Mouse (Mus musculus): ENCODE data around the gene Ddc. TPM values are rescaled to one million over a fixed set of nuclear protein-coding genes. Genes with fewer than 3 reads are reported as not detected.

Ddc gene
- polyA plus RNA-seq, 1 experiment from 2014 or later = 11.9 TPM

DNA sequence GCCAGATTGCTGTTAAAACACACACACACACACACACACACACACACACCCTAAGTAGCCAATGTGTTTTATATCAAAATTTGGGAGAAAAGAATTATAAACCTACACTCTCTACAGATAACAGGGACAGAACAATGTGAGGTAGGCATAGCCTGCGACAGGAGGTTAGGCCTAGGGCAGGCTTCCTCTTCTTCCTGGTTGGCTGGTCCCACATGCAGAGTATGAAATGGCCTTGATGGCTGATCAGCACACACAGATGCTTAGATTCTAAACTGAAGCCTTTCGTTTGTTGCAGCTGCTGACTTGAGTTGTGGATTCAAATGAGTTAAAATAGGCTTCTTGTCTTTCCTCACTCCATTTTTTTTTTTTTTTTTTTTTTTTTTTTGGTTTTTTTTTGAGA, 120.1 kb downstream of the Ddc start:
- Histone ChIP-seq H3K9me3 (ENCODE audit: control insufficient read depth, low read length) (no peaks in the 10 kb centered on the region), H3K27ac (ENCODE audit: low read depth, low read length) (no peak overlapping the region), H3K4me3 (ENCODE audit: low read length) (no peak overlapping the region), H3K9ac (ENCODE audit: low read depth, low read length) (no peak overlapping the region), H3K27me3 (replicated peaks; ENCODE audit: control insufficient read depth, insufficient read depth, low read length) (no peaks in the 10 kb centered on the region), H3K36me3 (ENCODE audit: control insufficient read depth, insufficient read depth, low read length) (no peaks in the 10 kb centered on the region), H3K4me1 (ENCODE audit: control insufficient read depth, insufficient read depth, low read depth, low read length) (no peaks in the 10 kb centered on the region), H3K4me2 (ENCODE audit: low read length) (no peak overlapping the region)
- WGBS = 92% methylated on average over 2 of the region's 2 CpGs
- no peak for ATAC-seq

- no peaks in the 10 kb centered on the region for H3K27me3 ChIP-seq (replicated peaks; ENCODE audit: control insufficient read depth, insufficient read depth, low read length)
- no peak overlapping the region for H3K4me2 ChIP-seq (ENCODE audit: low read length)
- H3K4me1 ChIP-seq (ENCODE audit: control insufficient read depth, insufficient read depth, low read depth, low read length) = no peaks in the 10 kb centered on the region
- H3K9me3 ChIP-seq (ENCODE audit: control insufficient read depth, low read length) = no peaks in the 10 kb centered on the region
- ATAC-seq = no peak
- H3K36me3 ChIP-seq (ENCODE audit: control insufficient read depth, insufficient read depth, low read length) = no peaks in the 10 kb centered on the region
- H3K9ac ChIP-seq (ENCODE audit: low read depth, low read length) = no peak overlapping the region
- WGBS = 80% methylated on average over 3 of the region's 3 CpGs
- no peak overlapping the region for H3K27ac ChIP-seq (ENCODE audit: low read depth, low read length)
- no peak overlapping the region for H3K4me3 ChIP-seq (ENCODE audit: low read length)
Measured at GRCm38 (mm10) chr11:11777246-11777645, 120.7 kb downstream of the Ddc start.

- H3K36me3 ChIP-seq (ENCODE audit: control insufficient read depth, insufficient read depth, low read length) = no peaks in the 10 kb centered on the region
- H3K4me3 ChIP-seq (ENCODE audit: low read length) = no peak overlapping the region
- WGBS = 83% methylated on average over 7 of the region's 7 CpGs
- H3K27ac ChIP-seq (ENCODE audit: low read depth, low read length) = no peak overlapping the region
- H3K27me3 ChIP-seq (replicated peaks; ENCODE audit: control insufficient read depth, insufficient read depth, low read length) = no peaks in the 10 kb centered on the region
- no peak for ATAC-seq
- H3K9ac ChIP-seq (ENCODE audit: low read depth, low read length) = no peak overlapping the region
- no peak overlapping the region for H3K4me2 ChIP-seq (ENCODE audit: low read length)
- no peaks in the 10 kb centered on the region for H3K9me3 ChIP-seq (ENCODE audit: control insufficient read depth, low read length)
- no peaks in the 10 kb centered on the region for H3K4me1 ChIP-seq (ENCODE audit: control insufficient read depth, insufficient read depth, low read depth, low read length)
Measured at GRCm38 (mm10) chr11:11776822-11777174, 121.1 kb downstream of the Ddc start.

GRCm38 (mm10) chr11:11776071-11776821, 121.7 kb downstream of the Ddc start:
- no peak for ATAC-seq
- Histone ChIP-seq H3K4me2 (ENCODE audit: low read length) (no peak overlapping the region), H3K9me3 (ENCODE audit: control insufficient read depth, low read length) (no peaks in the 10 kb centered on the region), H3K27ac (ENCODE audit: low read depth, low read length) (no peak overlapping the region), H3K27me3 (replicated peaks; ENCODE audit: control insufficient read depth, insufficient read depth, low read length) (no peaks in the 10 kb centered on the region), H3K36me3 (ENCODE audit: control insufficient read depth, insufficient read depth, low read length) (no peaks in the 10 kb centered on the region), H3K4me3 (ENCODE audit: low read length) (no peak overlapping the region), H3K9ac (ENCODE audit: low read depth, low read length) (no peak overlapping the region), H3K4me1 (ENCODE audit: control insufficient read depth, insufficient read depth, low read depth, low read length) (no peaks in the 10 kb centered on the region)
- WGBS = 68% methylated on average over 4 of the region's 4 CpGs

- Histone ChIP-seq H3K4me2 (ENCODE audit: low read length) (no peak overlapping the region), H3K9ac (ENCODE audit: low read depth, low read length) (no peak overlapping the region), H3K9me3 (ENCODE audit: control insufficient read depth, low read length) (no peaks in the 10 kb centered on the region), H3K27me3 (replicated peaks; ENCODE audit: control insufficient read depth, insufficient read depth, low read length) (no peaks in the 10 kb centered on the region), H3K36me3 (ENCODE audit: control insufficient read depth, insufficient read depth, low read length) (no peaks in the 10 kb centered on the region), H3K4me1 (ENCODE audit: control insufficient read depth, insufficient read depth, low read depth, low read length) (no peaks in the 10 kb centered on the region), H3K4me3 (ENCODE audit: low read length) (no peak overlapping the region), H3K27ac (ENCODE audit: low read depth, low read length) (no peak overlapping the region)
- ATAC-seq = no peak
- 90% methylated on average over 5 of the region's 5 CpGs for WGBS
Measured at GRCm38 (mm10) chr11:11774893-11775292, 123.1 kb downstream of the Ddc start.

GRCm38 (mm10) chr11:11774384-11774783, 123.6 kb downstream of the Ddc start:
- no peak overlapping the region for H3K27ac ChIP-seq (ENCODE audit: low read depth, low read length)
- whole genome bisulfite sequencing = 96% methylated on average over 4 of the region's 4 CpGs
- no peak overlapping the region for H3K4me2 ChIP-seq (ENCODE audit: low read length)
- H3K36me3 ChIP-seq (ENCODE audit: control insufficient read depth, insufficient read depth, low read length) = no peaks in the 10 kb centered on the region
- H3K9ac ChIP-seq (ENCODE audit: low read depth, low read length) = no peak overlapping the region
- no peak for ATAC-seq
- no peaks in the 10 kb centered on the region for H3K4me1 ChIP-seq (ENCODE audit: control insufficient read depth, insufficient read depth, low read depth, low read length)
- no peaks in the 10 kb centered on the region for H3K27me3 ChIP-seq (replicated peaks; ENCODE audit: control insufficient read depth, insufficient read depth, low read length)
- H3K9me3 ChIP-seq (ENCODE audit: control insufficient read depth, low read length) = no peaks in the 10 kb centered on the region
- H3K4me3 ChIP-seq (ENCODE audit: low read length) = no peak overlapping the region

DNA sequence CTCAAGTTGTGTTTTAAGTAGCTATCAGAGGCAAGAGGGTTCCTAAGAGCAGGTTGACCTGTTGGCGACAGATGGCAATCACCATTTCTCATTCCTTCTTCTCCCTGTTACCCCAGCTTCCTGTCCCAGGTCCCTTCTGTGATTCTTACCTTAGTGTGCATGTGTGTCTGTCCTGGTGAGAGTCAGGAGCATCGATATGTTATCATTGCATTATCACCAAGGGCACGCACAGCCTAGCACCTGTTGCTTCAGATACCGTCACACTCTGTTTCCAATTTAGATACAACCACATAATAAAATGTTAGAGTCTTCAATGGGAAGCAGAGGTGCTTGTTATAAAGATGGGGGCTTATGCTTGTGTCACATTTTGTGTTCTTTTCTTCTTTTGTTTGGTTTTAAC, 125.7 kb downstream of the Ddc start:
- H3K36me3 ChIP-seq (ENCODE audit: control insufficient read depth, insufficient read depth, low read length) = no peaks in the 10 kb centered on the region
- no peak overlapping the region for H3K9ac ChIP-seq (ENCODE audit: low read depth, low read length)
- no peak overlapping the region for H3K27ac ChIP-seq (ENCODE audit: low read depth, low read length)
- 93% methylated on average over 4 of the region's 4 CpGs for WGBS
- no peak for ATAC-seq
- no peaks in the 10 kb centered on the region for H3K27me3 ChIP-seq (replicated peaks; ENCODE audit: control insufficient read depth, insufficient read depth, low read length)
- no peak overlapping the region for H3K4me2 ChIP-seq (ENCODE audit: low read length)
- H3K4me1 ChIP-seq (ENCODE audit: control insufficient read depth, insufficient read depth, low read depth, low read length) = no peaks in the 10 kb centered on the region
- H3K9me3 ChIP-seq (ENCODE audit: control insufficient read depth, low read length) = no peaks in the 10 kb centered on the region
- no peak overlapping the region for H3K4me3 ChIP-seq (ENCODE audit: low read length)

DNA sequence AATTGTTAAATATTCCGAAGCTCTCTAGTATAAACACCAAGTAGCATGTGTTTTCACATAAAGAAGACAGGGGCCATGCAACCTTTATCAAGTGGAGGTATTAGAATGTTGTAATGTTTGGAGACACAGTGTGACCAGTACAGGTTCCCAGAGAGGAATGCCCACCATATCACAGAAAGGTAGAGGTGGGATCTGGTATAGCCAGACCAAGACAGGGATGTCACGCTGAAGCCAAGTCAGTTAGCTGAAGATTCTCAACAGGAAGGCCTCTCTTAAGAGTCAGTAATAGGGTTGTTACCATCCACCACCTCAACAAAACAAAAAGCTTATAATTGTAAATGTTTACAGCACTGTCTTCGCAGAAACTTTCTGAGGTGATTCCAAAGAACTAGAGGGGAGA, 127.3 kb downstream of the Ddc start:
- Histone ChIP-seq H3K9ac (ENCODE audit: low read depth, low read length) (no peak overlapping the region), H3K4me2 (ENCODE audit: low read length) (no peak overlapping the region), H3K4me1 (ENCODE audit: control insufficient read depth, insufficient read depth, low read depth, low read length) (no peaks in the 10 kb centered on the region), H3K36me3 (ENCODE audit: control insufficient read depth, insufficient read depth, low read length) (no peaks in the 10 kb centered on the region), H3K27ac (ENCODE audit: low read depth, low read length) (no peak overlapping the region), H3K9me3 (ENCODE audit: control insufficient read depth, low read length) (no peaks in the 10 kb centered on the region), H3K4me3 (ENCODE audit: low read length) (no peak overlapping the region), H3K27me3 (replicated peaks; ENCODE audit: control insufficient read depth, insufficient read depth, low read length) (no peaks in the 10 kb centered on the region)
- WGBS = 94% methylated on average over 3 of the region's 3 CpGs
- ATAC-seq = no peak

DNA sequence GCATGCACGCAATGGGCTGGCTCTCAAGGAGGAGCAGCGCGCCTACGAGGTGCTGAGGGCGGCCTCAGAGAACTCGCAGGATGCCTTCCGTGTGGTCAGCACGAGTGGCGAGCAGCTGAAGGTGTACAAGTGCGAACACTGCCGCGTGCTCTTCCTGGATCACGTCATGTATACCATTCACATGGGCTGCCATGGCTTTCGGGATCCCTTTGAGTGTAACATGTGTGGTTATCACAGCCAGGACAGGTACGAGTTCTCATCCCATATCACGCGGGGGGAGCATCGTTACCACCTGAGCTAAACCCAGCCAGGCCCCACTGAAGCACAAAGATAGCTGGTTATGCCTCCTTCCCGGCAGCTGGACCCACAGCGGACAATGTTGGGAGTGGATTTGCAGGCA, 128.7 kb downstream of the Ddc start:
- Histone ChIP-seq H3K36me3 (ENCODE audit: control insufficient read depth, insufficient read depth, low read length) (no peaks in the 10 kb centered on the region), H3K4me1 (ENCODE audit: control insufficient read depth, insufficient read depth, low read depth, low read length) (no peaks in the 10 kb centered on the region), H3K4me2 (ENCODE audit: low read length) (no peak overlapping the region), H3K27ac (ENCODE audit: low read depth, low read length) (no peak overlapping the region), H3K9ac (ENCODE audit: low read depth, low read length) (no peak overlapping the region), H3K27me3 (replicated peaks; ENCODE audit: control insufficient read depth, insufficient read depth, low read length) (no peaks in the 10 kb centered on the region), H3K4me3 (ENCODE audit: low read length) (no peak overlapping the region), H3K9me3 (ENCODE audit: control insufficient read depth, low read length) (no peaks in the 10 kb centered on the region)
- 93% methylated on average over 20 of the region's 20 CpGs for WGBS
- ATAC-seq = no peak

- H3K4me2 ChIP-seq (ENCODE audit: low read length) = no peak overlapping the region
- H3K9ac ChIP-seq (ENCODE audit: low read depth, low read length) = no peak overlapping the region
- H3K27ac ChIP-seq (ENCODE audit: low read depth, low read length) = no peak overlapping the region
- WGBS = 92% methylated on average over 2 of the region's 2 CpGs
- H3K36me3 ChIP-seq (ENCODE audit: control insufficient read depth, insufficient read depth, low read length) = no peaks in the 10 kb centered on the region
- no peaks in the 10 kb centered on the region for H3K27me3 ChIP-seq (replicated peaks; ENCODE audit: control insufficient read depth, insufficient read depth, low read length)
- H3K4me3 ChIP-seq (ENCODE audit: low read length) = no peak overlapping the region
- no peaks in the 10 kb centered on the region for H3K9me3 ChIP-seq (ENCODE audit: control insufficient read depth, low read length)
- no peaks in the 10 kb centered on the region for H3K4me1 ChIP-seq (ENCODE audit: control insufficient read depth, insufficient read depth, low read depth, low read length)
- ATAC-seq = no peak
Measured at GRCm38 (mm10) chr11:11768057-11768456, 129.9 kb downstream of the Ddc start.

Measured in hindbrain, embryonic 16.5 days (tissue).